Mouse (Mus musculus): Measurements from ENCODE around the gene Barhl1. TPM values are rescaled to one million over a fixed set of nuclear protein-coding genes. Genes with fewer than 3 reads are reported as not detected.

The Barhl1 gene
- polyA plus RNA-seq, 1 experiment, result 0.04 TPM

GRCm38 (mm10) chr2:28917518-28918361, 1.3 kb upstream of the Barhl1 start:
- TF ChIP-seq USF1 (IDR thresholded peaks at IDR 0.05; ENCODE audit: low read depth), result no peak
- no peak for TF ChIP-seq REST (IDR thresholded peaks at IDR 0.05; ENCODE audit: insufficient read depth, insufficient read length)
- no peak for TF ChIP-seq E2F4 (IDR thresholded peaks at IDR 0.05; ENCODE audit: insufficient read depth)
- no peak for TF ChIP-seq TCF12 (IDR thresholded peaks at IDR 0.05; ENCODE audit: insufficient read depth, poor library complexity, severe bottlenecking)
- no peak for TF ChIP-seq MAX (IDR thresholded peaks at IDR 0.05; ENCODE audit: low read depth)
- no peak for TF ChIP-seq MYOG (IDR thresholded peaks at IDR 0.05; ENCODE audit: control insufficient read depth in 1 of 3, insufficient read depth in 1 of 3, insufficient read length in 2 of 3, low read depth in 2 of 3)
- no peak for TF ChIP-seq POLR2AphosphoS2 (IDR thresholded peaks at IDR 0.05; ENCODE audit: insufficient read length, low read depth)
- TF ChIP-seq MYOD1 (IDR thresholded peaks at IDR 0.05; ENCODE audit: control insufficient read depth in 1 of 3, insufficient read length in 2 of 3, low read depth in 2 of 3), result no peak
- no peak for TF ChIP-seq SRF (IDR thresholded peaks at IDR 0.05; ENCODE audit: control insufficient read depth, insufficient read length, low read depth)
- no peak for TF ChIP-seq CEBPB (IDR thresholded peaks at IDR 0.05; ENCODE audit: insufficient read depth, poor library complexity, severe bottlenecking)
- no peak for TF ChIP-seq POLR2A (IDR thresholded peaks at IDR 0.05; ENCODE audit: insufficient read length, low read depth)
- TF ChIP-seq TCF3 (IDR thresholded peaks at IDR 0.05; ENCODE audit: insufficient read length, low read depth), result no peak
- Histone ChIP-seq H3K4me2 (ENCODE audit: low read depth) (no peak overlapping the region), H3K27me3 (ENCODE audit: control insufficient read depth, insufficient read depth, insufficient read length) (peaks cover 17% of the 10 kb centered on the region), H3K79me2 (ENCODE audit: control insufficient read depth, insufficient read depth) (no peaks in the 10 kb centered on the region), H3K36me3 (ENCODE audit: control insufficient read depth, insufficient read depth) (no peaks in the 10 kb centered on the region), H3K4me3 (no peak overlapping the region), H3ac (ENCODE audit: control insufficient read depth, insufficient read length) (no peak overlapping the region)

GRCm38 (mm10) chr2:28917156-28917517, 669 bp upstream of the Barhl1 start:
- Histone ChIP-seq H3K36me3 (ENCODE audit: control insufficient read depth, insufficient read depth) (no peaks in the 10 kb centered on the region), H3K79me2 (ENCODE audit: control insufficient read depth, insufficient read depth) (no peaks in the 10 kb centered on the region), H3ac (ENCODE audit: control insufficient read depth, insufficient read length) (no peak overlapping the region), H3K4me3 (no peak overlapping the region), H3K27me3 (ENCODE audit: control insufficient read depth, insufficient read depth, insufficient read length) (peaks cover 17% of the 10 kb centered on the region), H3K4me2 (ENCODE audit: low read depth) (no peak overlapping the region)
- TF ChIP-seq E2F4 (IDR thresholded peaks at IDR 0.05; ENCODE audit: insufficient read depth) (no peak), TCF3 (IDR thresholded peaks at IDR 0.05; ENCODE audit: insufficient read length, low read depth) (no peak), SRF (IDR thresholded peaks at IDR 0.05; ENCODE audit: control insufficient read depth, insufficient read length, low read depth) (no peak), MYOG (IDR thresholded peaks at IDR 0.05; ENCODE audit: control insufficient read depth in 1 of 3, insufficient read depth in 1 of 3, insufficient read length in 2 of 3, low read depth in 2 of 3) (no peak), POLR2AphosphoS2 (IDR thresholded peaks at IDR 0.05; ENCODE audit: insufficient read length, low read depth) (no peak), TCF12 (IDR thresholded peaks at IDR 0.05; ENCODE audit: insufficient read depth, poor library complexity, severe bottlenecking) (no peak)

- TF ChIP-seq REST (IDR thresholded peaks at IDR 0.05; ENCODE audit: insufficient read depth, insufficient read length) (peak; percentile 84), POLR2A (IDR thresholded peaks at IDR 0.05; ENCODE audit: insufficient read length, low read depth) (no peak)
- H3K4me2 ChIP-seq (ENCODE audit: low read depth), result no peak overlapping the region
- H3K27me3 ChIP-seq (ENCODE audit: control insufficient read depth, insufficient read depth, insufficient read length), result peaks cover 17% of the 10 kb centered on the region
- no peaks in the 10 kb centered on the region for H3K36me3 ChIP-seq (ENCODE audit: control insufficient read depth, insufficient read depth)
- no peak overlapping the region for H3K4me3 ChIP-seq
- H3K79me2 ChIP-seq (ENCODE audit: control insufficient read depth, insufficient read depth), result no peaks in the 10 kb centered on the region
- H3ac ChIP-seq (ENCODE audit: control insufficient read depth, insufficient read length), result no peak overlapping the region
Observed at GRCm38 (mm10) chr2:28915768-28916512, 528 bp downstream of the Barhl1 start.

GRCm38 (mm10) chr2:28915104-28915738, 1.2 kb downstream of the Barhl1 start:
- no peak overlapping the region for H3K4me2 ChIP-seq (ENCODE audit: low read depth)
- TF ChIP-seq TCF12 (IDR thresholded peaks at IDR 0.05; ENCODE audit: insufficient read depth, poor library complexity, severe bottlenecking) (no peak), MAX (IDR thresholded peaks at IDR 0.05; ENCODE audit: low read depth) (no peak), E2F4 (IDR thresholded peaks at IDR 0.05; ENCODE audit: insufficient read depth) (no peak), MYOG (IDR thresholded peaks at IDR 0.05; ENCODE audit: control insufficient read depth in 1 of 3, insufficient read depth in 1 of 3, insufficient read length in 2 of 3, low read depth in 2 of 3) (no peak), POLR2A (IDR thresholded peaks at IDR 0.05; ENCODE audit: insufficient read length, low read depth) (no peak), USF1 (IDR thresholded peaks at IDR 0.05; ENCODE audit: low read depth) (no peak), CEBPB (IDR thresholded peaks at IDR 0.05; ENCODE audit: insufficient read depth, poor library complexity, severe bottlenecking) (no peak), SRF (IDR thresholded peaks at IDR 0.05; ENCODE audit: control insufficient read depth, insufficient read length, low read depth) (no peak), TCF3 (IDR thresholded peaks at IDR 0.05; ENCODE audit: insufficient read length, low read depth) (no peak), REST (IDR thresholded peaks at IDR 0.05; ENCODE audit: insufficient read depth, insufficient read length) (no peak), MYOD1 (IDR thresholded peaks at IDR 0.05; ENCODE audit: control insufficient read depth in 1 of 3, insufficient read length in 2 of 3, low read depth in 2 of 3) (no peak), POLR2AphosphoS2 (IDR thresholded peaks at IDR 0.05; ENCODE audit: insufficient read length, low read depth) (no peak)
- no peak overlapping the region for H3K4me3 ChIP-seq

More at GRCm38 (mm10) chr2:28915104-28915738, 1.2 kb downstream of the Barhl1 start:
- Histone ChIP-seq H3ac (ENCODE audit: control insufficient read depth, insufficient read length) (no peak overlapping the region), H3K79me2 (ENCODE audit: control insufficient read depth, insufficient read depth) (no peaks in the 10 kb centered on the region), H3K27me3 (ENCODE audit: control insufficient read depth, insufficient read depth, insufficient read length) (peaks cover 17% of the 10 kb centered on the region), H3K36me3 (ENCODE audit: control insufficient read depth, insufficient read depth) (no peaks in the 10 kb centered on the region)

Measured in myocyte (in vitro differentiated cells).